Mouse (Mus musculus) thymus, adult 2 months (tissue): Measurements from ENCODE around the gene Olfr628. TPM values are rescaled to one million over a fixed set of nuclear protein-coding genes. Genes with fewer than 3 reads are reported as not detected.
"Not testable (repeated sequence)": the region's sequence is repeated elsewhere in the genome, so short reads cannot be mapped to it uniquely, and the experiment has no call there.

Source experiments
- DNase-seq: peaks from one replicate; pipeline ENCODE4 v3.0.0; 2021
- H3K27ac ChIP-seq: fragments of 200-500 bp; 2 replicates; pipeline ENCODE4 v1.5.1; 2012; ENCODE audit warnings: low read length, control low read depth; ENCODE audit not compliant: control insufficient read depth, insufficient read depth
- H3K27me3 ChIP-seq: fragments of 200-500 bp; 2 replicates; pipeline ENCODE4 v1.6.1; 2012; ENCODE audit warnings: mild to moderate bottlenecking, low read length, moderate library complexity, mixed read lengths; ENCODE audit not compliant: control insufficient read depth, insufficient read depth
- H3K36me3 ChIP-seq: fragments of 200-500 bp; 2 replicates; pipeline ENCODE4 v1.6.1; 2012; ENCODE audit warnings: mild to moderate bottlenecking, low read length, moderate library complexity; ENCODE audit not compliant: control insufficient read depth, insufficient read depth
- H3K4me1 ChIP-seq: fragments of 200-500 bp; replicated peaks from 2 replicates; pipeline ENCODE4 v1.6.1; 2012; ENCODE audit warnings: low read length; ENCODE audit not compliant: control insufficient read depth, insufficient read depth
- H3K4me3 ChIP-seq: fragments of 200-500 bp; 2 replicates; pipeline ENCODE4 v1.5.1; 2012; ENCODE audit warnings: mild to moderate bottlenecking, low read length, control low read depth, moderate library complexity; ENCODE audit not compliant: control insufficient read depth, insufficient read depth
- CTCF ChIP-seq: fragments of 200-500 bp; IDR thresholded peaks from 2 replicates; pipeline ENCODE4 v1.5.1; 2012; ENCODE audit warnings: mild to moderate bottlenecking, control low read depth, low read length, moderate library complexity, borderline replicate concordance; ENCODE audit not compliant: control insufficient read depth, poor library complexity, insufficient read depth; ENCODE audit errors: extremely low read depth
- POLR2A ChIP-seq: fragments of 200-500 bp; IDR thresholded peaks from 2 replicates; pipeline ENCODE4 v1.6.1; 2012; ENCODE audit warnings: mild to moderate bottlenecking, low read length, control low read depth, moderate library complexity; ENCODE audit not compliant: control insufficient read depth, poor library complexity, insufficient read depth; ENCODE audit errors: extremely low read depth
- WGBS: fragments of 180-500 bp; shearing (Covaris S2); methylation state at CpG from one replicate; pipeline ENCODE4 v1.1.7; 2018; 5-methylcytosine and 5-hydroxymethylcytosine counted together
- polyA plus RNA-seq: library from polyadenylated mRNA; depleted of rRNA; stranded (reverse); fragments of >200 nt; gene quantifications from 2 replicates; pipeline ENCODE4 v1.2.3, GENCODE M21; 2012; rRNA removed

The Olfr628 gene
- polyA plus RNA-seq, result not detected in 2 replicates

- TF ChIP-seq POLR2A, result no peak
- TF ChIP-seq CTCF, result no peak
- DNase-seq, result no peak
- 100% methylated on average over 1 of the region's 1 CpGs for WGBS
- no peaks in the 10 kb centered on the region for H3K4me1 ChIP-seq
- no peak within 1 kb of the TSS for H3K4me3 ChIP-seq
- H3K27me3 ChIP-seq, result no peaks in the 10 kb centered on the region
- H3K27ac ChIP-seq, result no peak within 1 kb of the TSS
- no peaks in the 10 kb centered on the region for H3K36me3 ChIP-seq
These were observed at the start of gene Olfr628 for GRCm38 (mm10) chr7:103730074-103730473. Gene Olfr628, plus strand, starts transcription at chr7:103730374.

- Histone ChIP-seq H3K4me1 (no peaks in the 10 kb centered on the region), H3K4me3 (no peak within 1 kb of the TSS), H3K27ac (no peak within 1 kb of the TSS), H3K36me3 (no peaks in the 10 kb centered on the region), H3K27me3 (no peaks in the 10 kb centered on the region)
- TF ChIP-seq CTCF (no peak), POLR2A (no peak)
- no peak for DNase-seq
These were observed 47.8 kb upstream of the Olfr628 start, which contains the start of gene Olfr625-ps1 for GRCm38 (mm10) chr7:103682420-103682819. Gene Olfr625-ps1, plus strand, starts transcription at chr7:103682720.

- DNase-seq, result no peak
- 96% methylated on average over 4 of the region's 4 CpGs for WGBS
- no peaks in the 10 kb centered on the region for H3K27me3 ChIP-seq
- no peaks in the 10 kb centered on the region for H3K4me1 ChIP-seq
- TF ChIP-seq POLR2A (no peak), CTCF (no peak)
- no peak overlapping the region for H3K4me3 ChIP-seq
- no peaks in the 10 kb centered on the region for H3K36me3 ChIP-seq
- H3K27ac ChIP-seq, result no peak overlapping the region
These were observed 30.7 kb upstream of the Olfr628 start for GRCm38 (mm10) chr7:103699469-103699868.

GRCm38 (mm10) chr7:103712024-103712423 is 18.1 kb upstream of the Olfr628 start:
- Histone ChIP-seq H3K4me1 (no peaks in the 10 kb centered on the region), H3K36me3 (no peaks in the 10 kb centered on the region), H3K4me3 (no peak overlapping the region), H3K27me3 (no peaks in the 10 kb centered on the region), H3K27ac (no peak overlapping the region)
- TF ChIP-seq POLR2A, result no peak
- TF ChIP-seq CTCF, result no peak
- WGBS, result 45% methylated on average over 2 of the region's 2 CpGs
- no peak for DNase-seq

GRCm38 (mm10) chr7:103714371-103714770 is 15.8 kb upstream of the Olfr628 start, which contains the start of gene Olfr243:
Gene Olfr243, plus strand, starts transcription at chr7:103714671.
- Histone ChIP-seq H3K4me3 (no peak within 1 kb of the TSS), H3K36me3 (no peaks in the 10 kb centered on the region), H3K27ac (no peak within 1 kb of the TSS), H3K4me1 (no peaks in the 10 kb centered on the region), H3K27me3 (no peaks in the 10 kb centered on the region)
- TF ChIP-seq POLR2A, result no peak
- no peak for TF ChIP-seq CTCF
- DNase-seq, result no peak

GRCm38 (mm10) chr7:103716398-103716797 is 13.8 kb upstream of the Olfr628 start:
- DNase-seq, H3K4me1 ChIP-seq, H3K27ac ChIP-seq, H3K4me3 ChIP-seq, H3K27me3 ChIP-seq, H3K36me3 ChIP-seq: not testable (repeated sequence)
- WGBS, result 97% methylated on average over 1 of the region's 1 CpGs

GRCm38 (mm10) chr7:103744843-103745242 is 14.7 kb downstream of the Olfr628 start, which contains the start of gene Olfr629:
Gene Olfr629, minus strand, starts transcription at chr7:103744943.
- Histone ChIP-seq H3K36me3 (no peaks in the 10 kb centered on the region), H3K27me3 (no peaks in the 10 kb centered on the region), H3K4me1 (no peaks in the 10 kb centered on the region), H3K27ac (no peak within 1 kb of the TSS), H3K4me3 (no peak within 1 kb of the TSS)
- no peak for DNase-seq
- TF ChIP-seq CTCF, result no peak
- no peak for TF ChIP-seq POLR2A
- 96% methylated on average over 2 of the region's 2 CpGs for WGBS
